Mouse (Mus musculus) intestine, embryonic 14.5 days (tissue): Measurements from ENCODE around the gene Zfp607b. TPM values are rescaled to one million over a fixed set of nuclear protein-coding genes. Genes with fewer than 3 reads are reported as not detected.

Experiments used
- ATAC-seq: fragments of 200-750 bp; cut with Nextera tagmentation; replicated peaks from 2 replicates; pipeline ENCODE4 v1.8.0; 2017; ENCODE audit warnings: low read depth, moderate number of reproducible peaks, moderate TSS enrichment, moderate library complexity; ENCODE audit not compliant: low FRiP score, low TSS enrichment
- DNase-seq: peaks from one replicate; pipeline ENCODE4 v3.0.0-alpha.2; 2018; ENCODE audit warnings: low spot score
- H3K27ac ChIP-seq: fragments of 300-500 bp; sonication (generic); 2 replicates; pipeline ENCODE4 v1.5.1; 2014; ENCODE audit warnings: low read depth, mild to moderate bottlenecking, control low read depth
- H3K27me3 ChIP-seq: fragments of 300-500 bp; sonication (generic); replicated peaks from 2 replicates; pipeline ENCODE4 v1.6.1; 2014; ENCODE audit warnings: low read length, control low read depth; ENCODE audit not compliant: control insufficient read depth, insufficient read depth
- H3K36me3 ChIP-seq: fragments of 300-500 bp; sonication (generic); 2 replicates; pipeline ENCODE4 v1.6.1; 2014; ENCODE audit warnings: low read length, control low read depth; ENCODE audit not compliant: control insufficient read depth, insufficient read depth
- H3K4me1 ChIP-seq: fragments of 300-500 bp; sonication (generic); replicated peaks from 2 replicates; pipeline ENCODE4 v1.6.1; 2014; ENCODE audit warnings: low read length, control low read depth, mixed read lengths; ENCODE audit not compliant: control insufficient read depth, insufficient read depth
- H3K4me2 ChIP-seq: fragments of 300-500 bp; sonication (generic); 2 replicates; pipeline ENCODE4 v1.6.1; 2014; ENCODE audit warnings: low read length
- H3K4me3 ChIP-seq: fragments of 300-500 bp; sonication (generic); 2 replicates; pipeline ENCODE4 v1.5.1; 2014; ENCODE audit warnings: low read depth, low read length, control low read depth, mixed read lengths
- H3K9ac ChIP-seq: fragments of 300-500 bp; sonication (generic); 2 replicates; pipeline ENCODE4 v1.6.1; 2014; ENCODE audit warnings: mild to moderate bottlenecking, low read length
- H3K9me3 ChIP-seq: fragments of 300-500 bp; sonication (generic); 2 replicates; pipeline ENCODE4 v1.6.1; 2016; ENCODE audit warnings: low read length, control low read depth; ENCODE audit not compliant: control insufficient read depth
- WGBS: fragments of 180-500 bp; shearing (Covaris S2); extraction: QIAGEN DNeasy Blood & Tissue Kit; methylation state at CpG from one replicate; pipeline ENCODE4 v1.1.7; 2014; 5-methylcytosine and 5-hydroxymethylcytosine counted together
- polyA plus RNA-seq: library from polyadenylated mRNA; unstranded; fragments of >200 nt; fragmentation: Nextera tagmentation; extraction: Ambion mirVana; gene quantifications from 2 replicates; pipeline ENCODE4 v1.2.1, GENCODE M21; 2014

The Zfp607b gene
- polyA plus RNA-seq, 1 experiment from 2014 or later, result 3.4 TPM

- no peak overlapping the region for H3K4me2 ChIP-seq
- ATAC-seq (no peak), DNase-seq (no peak)
- no peak overlapping the region for H3K9ac ChIP-seq
- H3K9me3 ChIP-seq, result no peaks in the 10 kb centered on the region
- H3K4me1 ChIP-seq, result peaks cover 5% of the 10 kb centered on the region; the same call in 1 of the 2 replicates
- no peak overlapping the region for H3K4me3 ChIP-seq
- 42% methylated on average over 11 of the region's 11 CpGs for WGBS
- H3K27ac ChIP-seq, result no peak overlapping the region
- peaks cover 10% of the 10 kb centered on the region for H3K36me3 ChIP-seq
- H3K27me3 ChIP-seq, result peaks cover 77% of the 10 kb centered on the region
Observed at GRCm38 (mm10) chr7:27655545-27655944, 33.6 kb upstream of the Zfp607b start.

- Histone ChIP-seq H3K4me3 (no peak overlapping the region), H3K36me3 (peaks cover 19% of the 10 kb centered on the region), H3K9ac (no peak overlapping the region), H3K9me3 (no peaks in the 10 kb centered on the region), H3K4me2 (no peak overlapping the region), H3K27ac (no peak overlapping the region), H3K4me1 (peaks cover 5% of the 10 kb centered on the region; the same call in 1 of the 2 replicates), H3K27me3 (peaks cover 71% of the 10 kb centered on the region)
- no peak; the same call in 1 of the 2 replicates for ATAC-seq
- WGBS, result 89% methylated on average over 16 of the region's 16 CpGs
- no peak for DNase-seq
Observed at GRCm38 (mm10) chr7:27656600-27656999, 32.5 kb upstream of the Zfp607b start.

DNA sequence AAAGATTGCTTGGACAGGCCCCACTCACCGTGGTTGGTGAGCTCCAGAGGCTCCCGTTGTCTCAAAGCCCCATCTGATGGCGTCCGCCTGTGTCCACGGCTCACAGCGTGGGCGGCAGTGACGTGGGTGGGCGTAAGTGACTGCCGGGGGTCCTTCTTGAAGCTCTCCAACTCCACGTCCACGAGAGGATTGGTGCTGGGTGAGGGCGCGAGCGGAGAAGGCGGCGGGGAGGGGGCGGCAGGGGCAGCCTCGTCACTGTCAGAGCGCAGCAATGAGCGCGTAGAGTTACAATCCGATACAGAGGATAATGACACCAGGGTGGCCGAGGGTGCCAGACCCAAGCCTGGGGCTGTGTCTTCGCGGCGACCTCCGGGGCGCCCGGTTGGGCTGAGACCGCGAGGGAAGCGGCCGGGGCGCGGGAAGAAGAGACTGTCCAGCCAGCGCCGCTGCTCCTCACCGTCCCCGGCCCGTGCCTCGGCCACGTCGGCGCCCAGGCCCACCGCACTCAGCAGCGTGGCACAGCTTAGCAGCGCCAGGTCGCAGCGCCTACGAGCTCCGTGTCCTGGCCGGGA lies 31.2 kb upstream of the Zfp607b start:
- Histone ChIP-seq H3K4me2 (no peak overlapping the region), H3K4me3 (no peak overlapping the region), H3K27me3 (peaks cover 61% of the 10 kb centered on the region), H3K9ac (no peak overlapping the region), H3K9me3 (no peaks in the 10 kb centered on the region), H3K36me3 (peaks cover 24% of the 10 kb centered on the region), H3K27ac (no peak overlapping the region), H3K4me1 (peaks cover 5% of the 10 kb centered on the region; the same call in 1 of the 2 replicates)
- DNase-seq (no peak), ATAC-seq (no peak)
- 33% methylated on average over 53 of the region's 53 CpGs for WGBS

DNA sequence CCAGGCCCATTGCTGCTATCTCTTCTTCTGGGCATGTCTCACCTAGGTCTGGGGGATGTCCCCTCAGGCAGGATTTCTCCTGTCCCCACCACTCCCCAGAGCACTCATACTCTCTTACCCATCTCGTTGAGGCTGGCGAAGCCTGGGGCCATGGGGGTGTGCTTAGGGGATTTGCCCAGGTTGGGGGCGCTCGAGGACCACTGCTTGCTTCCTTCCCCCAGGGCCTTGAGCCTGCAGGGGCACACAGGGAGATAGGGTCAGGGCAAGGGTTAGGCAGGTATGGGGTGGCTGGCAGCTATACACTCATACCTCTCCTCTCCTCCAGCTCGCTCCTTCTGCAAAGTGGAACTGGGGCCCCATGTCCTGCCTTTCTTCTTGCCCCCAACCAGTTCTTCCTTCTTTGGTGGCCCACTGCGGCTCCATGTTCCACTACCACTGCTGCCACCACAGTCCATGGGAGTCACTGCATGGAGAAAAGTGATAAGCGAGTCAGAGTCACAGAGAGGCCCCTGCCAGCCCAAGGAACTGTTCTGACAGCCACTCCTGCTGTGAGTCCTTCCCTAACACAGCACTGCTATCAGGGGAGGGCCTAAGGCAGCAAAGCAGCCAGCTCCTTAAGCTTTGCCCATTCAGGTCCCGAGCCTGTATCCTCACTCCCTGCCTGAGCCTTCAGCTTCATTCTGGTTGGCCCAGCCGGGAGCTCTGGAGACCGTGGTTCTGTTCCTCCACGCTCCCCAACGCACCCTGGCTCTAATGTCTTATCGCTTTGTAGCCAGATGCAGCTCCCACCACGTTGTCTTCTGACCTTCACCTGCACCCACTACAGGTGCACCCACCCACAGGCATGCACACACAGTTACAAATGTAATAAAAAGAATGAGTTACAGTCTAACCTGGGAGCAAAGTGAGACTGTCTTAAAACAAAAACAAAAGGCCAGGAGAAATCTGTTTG lies 30.2 kb upstream of the Zfp607b start:
- Histone ChIP-seq H3K4me2 (no peak overlapping the region), H3K27ac (no peak overlapping the region), H3K36me3 (peaks cover 24% of the 10 kb centered on the region), H3K9me3 (no peaks in the 10 kb centered on the region), H3K9ac (no peak overlapping the region), H3K4me1 (peaks cover 3% of the 10 kb centered on the region; the same call in 1 of the 2 replicates), H3K4me3 (no peak overlapping the region), H3K27me3 (peaks cover 50% of the 10 kb centered on the region)
- DNase-seq (no peak), ATAC-seq (no peak)
- WGBS, result 59% methylated on average over 14 of the region's 14 CpGs

DNA sequence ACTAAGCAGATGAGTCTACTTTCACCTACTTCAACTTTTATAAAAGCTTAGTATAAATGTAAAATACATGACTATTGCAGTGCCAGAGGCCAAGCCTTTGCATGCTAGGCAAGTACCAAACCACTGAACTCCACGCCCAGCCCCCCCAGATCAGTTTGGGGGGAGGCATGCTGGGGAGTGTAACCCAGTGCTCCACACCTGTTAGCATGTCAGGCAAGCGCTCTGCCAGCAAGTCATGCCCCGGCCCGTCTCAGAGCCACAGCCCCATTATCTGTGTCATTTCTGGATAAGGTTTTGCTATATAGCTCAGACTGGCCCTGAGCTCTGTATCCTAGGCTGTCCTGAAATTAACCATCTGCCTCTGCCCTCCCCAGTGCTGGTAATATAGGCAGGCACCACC lies 27.1 kb upstream of the Zfp607b start:
- Histone ChIP-seq H3K36me3 (peaks cover 28% of the 10 kb centered on the region), H3K9ac (no peak overlapping the region), H3K27ac (no peak overlapping the region), H3K9me3 (no peaks in the 10 kb centered on the region), H3K27me3 (peaks cover 23% of the 10 kb centered on the region), H3K4me2 (no peak overlapping the region), H3K4me1 (no peaks in the 10 kb centered on the region), H3K4me3 (no peak overlapping the region)
- no peak for ATAC-seq
- 92% methylated on average over 4 of the region's 4 CpGs for WGBS
- DNase-seq, result no peak

DNA sequence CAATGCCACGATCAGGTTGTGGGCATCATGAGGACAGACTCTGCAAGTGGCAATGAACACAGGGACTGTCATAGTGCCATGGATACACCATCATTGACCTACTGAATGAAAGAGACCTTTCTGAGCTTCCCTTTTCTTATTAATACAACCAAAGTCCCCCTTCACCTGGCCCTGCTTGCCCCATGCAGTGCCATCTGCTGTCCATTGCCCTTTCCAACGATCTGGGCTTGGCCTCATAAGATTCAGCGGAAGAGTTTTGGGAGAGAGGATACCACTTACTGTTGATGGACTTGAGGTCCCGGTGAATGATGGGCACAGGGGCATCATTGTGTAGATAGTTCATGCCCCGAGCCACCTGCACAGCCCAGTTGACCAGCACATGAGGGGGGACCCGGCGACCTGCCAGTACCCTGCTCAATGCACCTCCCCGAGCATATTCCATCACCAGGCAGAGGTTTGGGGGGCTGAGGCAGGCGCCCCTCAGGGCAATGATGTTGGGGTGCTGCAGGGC lies 16.0 kb upstream of the Zfp607b start:
- DNase-seq, result no peak
- no peak for ATAC-seq
- peak overlapping the region; percentile 82 for H3K4me3 ChIP-seq

GRCm38 (mm10) chr7:27673575-27674131 lies 15.5 kb upstream of the Zfp607b start:
- Histone ChIP-seq H3K9me3 (no peaks in the 10 kb centered on the region), H3K9ac (peak overlapping the region; percentile 78), H3K36me3 (peaks cover 6% of the 10 kb centered on the region; the same call in 1 of the 2 replicates), H3K27me3 (no peaks in the 10 kb centered on the region), H3K4me2 (peak overlapping the region; percentile 99), H3K27ac (no peak overlapping the region), H3K4me3 (peak overlapping the region; percentile 82), H3K4me1 (peaks cover 17% of the 10 kb centered on the region)
- DNase-seq, result no peak
- under 1% methylated on average over 50 of the region's 52 CpGs for WGBS
- ATAC-seq, result 0 out of 2 replicates have a peak, but pooled peaks have one; percentile 13

More for the DNA sequence above, 16.0 kb upstream of the Zfp607b start:
- H3K4me2 ChIP-seq, result peak overlapping the region; percentile 99
- no peaks in the 10 kb centered on the region for H3K9me3 ChIP-seq
- no peak overlapping the region for H3K27ac ChIP-seq
- no peaks in the 10 kb centered on the region for H3K27me3 ChIP-seq
- WGBS, result 56% methylated on average over 9 of the region's 9 CpGs
- H3K4me1 ChIP-seq, result peaks cover 17% of the 10 kb centered on the region
- H3K9ac ChIP-seq, result peak overlapping the region; percentile 78
- H3K36me3 ChIP-seq, result peaks cover 9% of the 10 kb centered on the region; the same call in 1 of the 2 replicates

DNA sequence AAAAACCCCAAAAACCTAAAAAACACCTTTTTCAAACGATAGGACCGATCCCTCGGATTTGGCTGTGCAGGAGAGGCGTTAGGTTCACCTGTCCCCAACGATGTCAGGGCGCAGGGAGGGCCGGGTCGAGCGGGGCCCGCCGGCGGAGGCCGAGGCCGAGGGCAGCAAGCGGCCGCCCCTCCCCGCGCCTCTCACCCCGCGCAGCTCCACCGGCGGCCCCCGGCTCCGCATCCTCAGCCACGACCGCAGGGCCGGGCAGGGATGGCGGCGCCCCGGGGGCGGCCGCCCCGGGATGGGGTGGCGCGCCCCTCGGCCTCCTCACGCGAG lies 15.0 kb upstream of the Zfp607b start:
- H3K4me3 ChIP-seq, result peak overlapping the region; percentile 82
- H3K9me3 ChIP-seq, result no peaks in the 10 kb centered on the region
- H3K4me1 ChIP-seq, result peaks cover 17% of the 10 kb centered on the region
- under 1% methylated on average over 23 of the region's 38 CpGs for WGBS
- DNase-seq (no peak), ATAC-seq (no peak; the same call in 1 of the 2 replicates)
- H3K27ac ChIP-seq, result peak overlapping the region; percentile 91; the same call in 1 of the 2 replicates
- H3K27me3 ChIP-seq, result no peaks in the 10 kb centered on the region
- H3K36me3 ChIP-seq, result peaks cover 6% of the 10 kb centered on the region; the same call in 1 of the 2 replicates
- peak overlapping the region; percentile 99 for H3K4me2 ChIP-seq
- H3K9ac ChIP-seq, result peak overlapping the region; percentile 78
